Mouse (Mus musculus) midbrain, embryonic 13.5 days (tissue): Measurements from ENCODE around the gene Tiprl. TPM values are rescaled to one million over a fixed set of nuclear protein-coding genes. Genes with fewer than 3 reads are reported as not detected.
A peak's percentile ranks its signal among the peaks of the same experiment; 100 is the strongest.

ENCODE experiments used
- ATAC-seq: fragments of 200-750 bp; cut with Nextera tagmentation; 2 replicates; pipeline ENCODE4 v1.8.0; 2017; ENCODE audit warnings: mild to moderate bottlenecking, moderate TSS enrichment, moderate library complexity
- H3K27ac ChIP-seq: fragments of 300-500 bp; sonication (generic); 2 replicates; pipeline ENCODE4 v1.5.1; 2015; ENCODE audit warnings: inconsistent platforms, mild to moderate bottlenecking, moderate library complexity
- H3K27me3 ChIP-seq: fragments of 300-500 bp; sonication (generic); 2 replicates; pipeline ENCODE4 v1.6.1; 2015; ENCODE audit warnings: mild to moderate bottlenecking, inconsistent platforms
- H3K36me3 ChIP-seq: fragments of 300-500 bp; sonication (generic); 2 replicates; pipeline ENCODE4 v1.6.1; 2015; ENCODE audit warnings: mild to moderate bottlenecking, inconsistent platforms
- H3K4me1 ChIP-seq: fragments of 300-500 bp; sonication (generic); replicated peaks from 2 replicates; pipeline ENCODE4 v1.6.1; 2015; ENCODE audit warnings: inconsistent platforms
- H3K4me2 ChIP-seq: fragments of 300-500 bp; sonication (generic); replicated peaks from 2 replicates; pipeline ENCODE4 v1.6.1; 2015; ENCODE audit warnings: moderate library complexity, mild to moderate bottlenecking, inconsistent platforms
- H3K4me3 ChIP-seq: fragments of 300-500 bp; sonication (generic); replicated peaks from 2 replicates; pipeline ENCODE4 v1.5.1; 2015; ENCODE audit warnings: mild to moderate bottlenecking, inconsistent platforms
- H3K9ac ChIP-seq: fragments of 300-500 bp; sonication (generic); replicated peaks from 2 replicates; pipeline ENCODE4 v1.6.1; 2015; ENCODE audit warnings: mild to moderate bottlenecking, inconsistent platforms
- H3K9me3 ChIP-seq: fragments of 300-500 bp; sonication (generic); 2 replicates; pipeline ENCODE4 v1.6.1; 2016; ENCODE audit warnings: mild to moderate bottlenecking, inconsistent platforms
- WGBS: fragments of 180-500 bp; shearing (Covaris S2); methylation state at CpG from one replicate; pipeline ENCODE4 v1.1.7; 2015; 5-methylcytosine and 5-hydroxymethylcytosine counted together
- polyA plus RNA-seq: library from polyadenylated mRNA; unstranded; fragments of >200 nt; fragmentation: Nextera tagmentation; extraction: Ambion mirVana; gene quantifications from 2 replicates; pipeline ENCODE4 v1.2.1, GENCODE M21; 2015

Tiprl gene
- polyA plus RNA-seq, 1 experiment from 2014 or later, result 135 TPM

- Histone ChIP-seq H3K27me3 (no peaks in the 10 kb centered on the region), H3K4me1 (no peaks in the 10 kb centered on the region), H3K9me3 (no peaks in the 10 kb centered on the region), H3K4me2 (no peak overlapping the region), H3K36me3 (no peaks in the 10 kb centered on the region), H3K9ac (no peak overlapping the region), H3K27ac (no peak overlapping the region), H3K4me3 (no peak overlapping the region)
- WGBS, result 88% methylated on average over 5 of the region's 5 CpGs
- no peak for ATAC-seq
These were observed 10.3 kb upstream of the Tiprl start for GRCm38 (mm10) chr1:165247085-165247484.

DNA sequence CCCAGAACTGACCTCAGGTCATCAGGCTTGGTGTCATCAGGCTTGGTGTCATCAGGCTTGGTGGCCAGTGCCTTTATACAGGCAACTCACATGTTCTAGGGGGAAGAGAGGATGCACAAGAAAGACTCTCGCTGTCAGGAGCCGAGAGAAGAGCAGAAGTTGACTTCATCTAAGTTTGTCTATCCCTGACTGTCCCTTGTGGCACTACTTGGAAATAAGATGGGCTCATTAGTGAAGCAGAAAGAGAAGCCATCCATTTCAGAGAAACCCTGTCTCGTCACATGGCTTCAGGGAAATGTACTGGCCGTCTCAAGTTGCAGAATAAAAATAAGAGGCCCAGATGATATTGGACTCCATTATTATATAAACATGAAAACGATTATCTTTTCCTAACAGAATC is 9.8 kb upstream of the Tiprl start:
- Histone ChIP-seq H3K4me1 (no peaks in the 10 kb centered on the region), H3K36me3 (no peaks in the 10 kb centered on the region), H3K27me3 (no peaks in the 10 kb centered on the region), H3K9me3 (no peaks in the 10 kb centered on the region), H3K27ac (no peak overlapping the region), H3K9ac (no peak overlapping the region), H3K4me3 (no peak overlapping the region), H3K4me2 (no peak overlapping the region)
- no peak for ATAC-seq
- WGBS, result 88% methylated on average over 5 of the region's 5 CpGs

DNA sequence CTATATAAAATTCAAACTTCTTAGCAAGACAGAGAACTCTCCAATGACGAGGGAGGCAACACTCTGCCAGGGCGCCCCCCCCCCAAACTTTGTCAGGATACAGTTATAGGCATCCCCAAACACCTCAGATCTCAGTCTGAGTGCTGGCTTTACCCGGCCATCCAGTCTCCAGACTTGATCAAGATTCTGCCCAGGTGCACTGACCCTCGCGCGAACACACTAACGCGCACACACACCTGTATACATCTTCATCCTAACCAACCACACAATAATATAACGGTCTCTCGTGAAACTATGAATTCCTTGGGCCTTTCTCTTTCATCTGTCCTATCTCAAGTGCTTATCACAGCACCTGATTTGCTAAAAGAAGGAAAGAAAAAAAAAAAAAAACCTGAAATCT is 950 bp downstream of the Tiprl start:
- Histone ChIP-seq H3K4me3 (peak overlapping the region; percentile 89), H3K4me2 (peak overlapping the region; percentile 86), H3K36me3 (no peaks in the 10 kb centered on the region), H3K9ac (peak overlapping the region; percentile 88), H3K4me1 (peaks cover 25% of the 10 kb centered on the region), H3K27ac (peak overlapping the region; percentile 93), H3K27me3 (no peaks in the 10 kb centered on the region), H3K9me3 (no peaks in the 10 kb centered on the region)
- 17% methylated on average over 10 of the region's 10 CpGs for WGBS
- ATAC-seq, result no peak

- H3K9ac ChIP-seq, result no peak overlapping the region
- H3K4me3 ChIP-seq, result no peak overlapping the region
- no peaks in the 10 kb centered on the region for H3K36me3 ChIP-seq
- peaks cover 25% of the 10 kb centered on the region for H3K4me1 ChIP-seq
- H3K9me3 ChIP-seq, result no peaks in the 10 kb centered on the region
- 81% methylated on average over 2 of the region's 2 CpGs for WGBS
- no peak for ATAC-seq
- no peak overlapping the region for H3K27ac ChIP-seq
- no peaks in the 10 kb centered on the region for H3K27me3 ChIP-seq
- H3K4me2 ChIP-seq, result no peak overlapping the region
These were observed 3.0 kb downstream of the Tiprl start for GRCm38 (mm10) chr1:165233806-165234205.

GRCm38 (mm10) chr1:165230691-165231090 is 6.1 kb downstream of the Tiprl start:
- H3K9me3 ChIP-seq, result no peaks in the 10 kb centered on the region
- peaks cover 8% of the 10 kb centered on the region for H3K36me3 ChIP-seq
- H3K9ac ChIP-seq, result no peak overlapping the region
- H3K4me3 ChIP-seq, result no peak overlapping the region
- peaks cover 14% of the 10 kb centered on the region for H3K4me1 ChIP-seq
- ATAC-seq, result no peak
- no peak overlapping the region for H3K4me2 ChIP-seq
- 99% methylated on average over 4 of the region's 4 CpGs for WGBS
- H3K27ac ChIP-seq, result no peak overlapping the region
- H3K27me3 ChIP-seq, result no peaks in the 10 kb centered on the region

DNA sequence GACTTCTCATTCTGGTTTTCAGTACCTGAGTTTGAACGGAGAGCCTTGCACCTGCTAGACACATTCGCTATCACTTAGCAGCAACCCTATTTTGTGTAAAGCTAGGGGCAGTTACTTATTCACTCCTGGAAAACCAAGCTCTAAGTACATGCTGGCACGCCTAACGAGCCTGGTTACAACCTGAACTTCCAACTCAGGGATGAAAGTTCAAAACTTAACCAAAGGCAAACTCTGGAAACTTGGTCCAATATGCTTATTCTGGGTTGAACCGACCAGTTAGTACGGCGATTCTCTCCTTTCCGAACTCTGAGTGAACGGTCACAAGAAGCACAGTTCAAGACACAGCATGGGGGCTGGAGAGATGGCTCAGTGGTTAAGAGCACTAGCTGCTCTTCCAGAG is 7.2 kb downstream of the Tiprl start:
- H3K9me3 ChIP-seq, result no peaks in the 10 kb centered on the region
- whole genome bisulfite sequencing, result 94% methylated on average over 9 of the region's 9 CpGs
- no peak overlapping the region for H3K4me2 ChIP-seq
- H3K4me1 ChIP-seq, result 0 out of 2 replicates have a peak, but pooled peaks cover 7% of the 10 kb centered on the region
- no peak overlapping the region for H3K27ac ChIP-seq
- H3K27me3 ChIP-seq, result no peaks in the 10 kb centered on the region
- H3K36me3 ChIP-seq, result peaks cover 20% of the 10 kb centered on the region
- H3K9ac ChIP-seq, result no peak overlapping the region
- H3K4me3 ChIP-seq, result no peak overlapping the region
- no peak for ATAC-seq

DNA sequence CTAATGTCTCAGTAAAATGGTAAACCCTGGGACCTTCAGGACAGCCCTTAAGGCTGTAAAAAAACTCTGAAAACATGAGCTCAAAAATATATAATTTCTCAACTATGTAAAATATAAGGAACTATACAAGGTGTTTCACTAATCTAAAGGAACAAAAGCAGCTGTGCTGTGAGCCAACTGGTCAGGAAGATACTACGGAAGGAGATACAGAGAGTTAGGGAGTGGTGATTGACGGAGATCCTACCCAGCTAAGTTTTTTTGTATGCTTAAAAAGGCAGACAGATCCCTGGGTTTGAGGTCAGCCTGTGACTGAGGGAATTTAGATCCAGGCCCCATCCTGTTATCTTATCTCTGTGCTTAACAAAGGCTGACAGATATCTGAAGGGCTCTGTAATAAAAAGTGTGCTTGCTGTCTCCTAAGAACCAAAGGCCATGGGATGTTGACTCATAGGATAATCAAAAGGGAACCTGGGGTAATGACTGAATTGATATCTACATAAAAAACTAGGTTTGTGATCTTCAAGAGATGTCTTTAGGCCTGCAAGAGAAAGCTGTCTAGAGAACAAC is 19.7 kb downstream of the Tiprl start:
- 98% methylated on average over 2 of the region's 2 CpGs for WGBS
- Histone ChIP-seq H3K9me3 (no peaks in the 10 kb centered on the region), H3K4me1 (no peaks in the 10 kb centered on the region), H3K9ac (no peak overlapping the region), H3K36me3 (peaks cover 73% of the 10 kb centered on the region), H3K27ac (no peak overlapping the region), H3K4me3 (no peak overlapping the region), H3K27me3 (no peaks in the 10 kb centered on the region), H3K4me2 (no peak overlapping the region)
- ATAC-seq, result no peak

- no peak overlapping the region for H3K9ac ChIP-seq
- no peaks in the 10 kb centered on the region for H3K4me1 ChIP-seq
- peaks cover 62% of the 10 kb centered on the region for H3K36me3 ChIP-seq
- 95% methylated on average over 7 of the region's 7 CpGs for WGBS
- ATAC-seq, result no peak
- no peak overlapping the region for H3K4me2 ChIP-seq
- no peaks in the 10 kb centered on the region for H3K9me3 ChIP-seq
- H3K27ac ChIP-seq, result no peak overlapping the region
- H3K4me3 ChIP-seq, result no peak overlapping the region
- H3K27me3 ChIP-seq, result no peaks in the 10 kb centered on the region
These were observed 21.0 kb downstream of the Tiprl start for GRCm38 (mm10) chr1:165215831-165216230.

DNA sequence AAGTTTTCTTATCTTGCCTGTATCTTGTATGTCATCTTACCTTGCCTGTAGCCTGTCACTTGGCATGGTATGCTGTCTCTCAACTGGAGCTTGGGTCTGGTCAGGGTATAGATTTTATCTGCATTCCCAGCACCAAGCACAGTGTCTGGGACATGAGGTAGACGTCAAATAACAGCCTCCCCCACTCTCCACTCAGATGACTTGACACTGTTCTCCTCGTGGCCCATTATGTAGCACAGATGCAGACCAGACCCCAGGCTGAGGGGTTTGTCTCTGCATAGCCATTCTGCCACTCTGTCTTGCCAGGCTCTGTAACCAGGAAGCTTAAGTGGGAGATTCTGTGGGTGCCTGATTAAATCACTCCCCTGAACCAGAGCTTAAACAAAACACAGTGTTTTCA is 31.2 kb downstream of the Tiprl start:
- Histone ChIP-seq H3K27ac (no peak overlapping the region), H3K27me3 (no peaks in the 10 kb centered on the region), H3K36me3 (no peaks in the 10 kb centered on the region), H3K4me3 (no peak overlapping the region), H3K9ac (no peak overlapping the region), H3K9me3 (no peaks in the 10 kb centered on the region), H3K4me2 (no peak overlapping the region), H3K4me1 (no peaks in the 10 kb centered on the region)
- ATAC-seq, result no peak
- 64% methylated on average over 2 of the region's 2 CpGs for WGBS

GRCm38 (mm10) chr1:165203488-165204035 is 33.2 kb downstream of the Tiprl start:
- Histone ChIP-seq H3K27me3 (no peaks in the 10 kb centered on the region), H3K4me3 (no peak overlapping the region), H3K9me3 (no peaks in the 10 kb centered on the region), H3K4me1 (no peaks in the 10 kb centered on the region), H3K36me3 (no peaks in the 10 kb centered on the region), H3K4me2 (no peak overlapping the region), H3K9ac (no peak overlapping the region), H3K27ac (no peak overlapping the region)
- ATAC-seq, result no peak
- WGBS, result 65% methylated on average over 2 of the region's 2 CpGs

- no peaks in the 10 kb centered on the region for H3K9me3 ChIP-seq
- H3K4me1 ChIP-seq, result no peaks in the 10 kb centered on the region
- H3K4me2 ChIP-seq, result no peak overlapping the region
- 87% methylated on average over 4 of the region's 4 CpGs for WGBS
- H3K9ac ChIP-seq, result no peak overlapping the region
- no peaks in the 10 kb centered on the region for H3K36me3 ChIP-seq
- H3K27me3 ChIP-seq, result no peaks in the 10 kb centered on the region
- no peak for ATAC-seq
- H3K4me3 ChIP-seq, result no peak overlapping the region
- no peak overlapping the region for H3K27ac ChIP-seq
These were observed 35.3 kb downstream of the Tiprl start for GRCm38 (mm10) chr1:165201445-165202012.

DNA sequence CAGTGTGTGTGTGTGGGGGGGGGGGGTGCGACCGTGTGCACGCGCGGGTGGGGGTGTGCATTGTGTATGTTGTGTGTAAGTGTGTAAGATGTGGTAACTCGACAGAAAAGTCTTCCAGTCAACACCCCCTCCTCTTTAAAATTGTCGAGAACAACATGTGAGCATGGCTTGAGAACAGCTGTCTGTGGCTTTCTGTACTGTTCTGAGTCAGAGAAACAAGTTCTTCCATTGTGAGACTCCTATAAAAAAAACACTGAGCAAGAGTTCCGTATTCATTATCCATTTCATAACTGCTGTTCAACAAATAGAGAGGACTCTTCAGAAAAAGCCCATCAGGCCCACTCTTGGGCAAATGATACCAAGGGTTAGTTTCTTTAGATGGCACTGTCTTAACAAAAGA is 36.0 kb downstream of the Tiprl start:
- H3K36me3 ChIP-seq, result no peaks in the 10 kb centered on the region
- no peak overlapping the region for H3K9ac ChIP-seq
- H3K4me3 ChIP-seq, result no peak overlapping the region
- H3K27ac ChIP-seq, result no peak overlapping the region
- WGBS, result 87% methylated on average over 8 of the region's 8 CpGs
- ATAC-seq, result no peak
- no peaks in the 10 kb centered on the region for H3K27me3 ChIP-seq
- H3K4me1 ChIP-seq, result no peaks in the 10 kb centered on the region
- H3K9me3 ChIP-seq, result no peaks in the 10 kb centered on the region
- no peak overlapping the region for H3K4me2 ChIP-seq

DNA sequence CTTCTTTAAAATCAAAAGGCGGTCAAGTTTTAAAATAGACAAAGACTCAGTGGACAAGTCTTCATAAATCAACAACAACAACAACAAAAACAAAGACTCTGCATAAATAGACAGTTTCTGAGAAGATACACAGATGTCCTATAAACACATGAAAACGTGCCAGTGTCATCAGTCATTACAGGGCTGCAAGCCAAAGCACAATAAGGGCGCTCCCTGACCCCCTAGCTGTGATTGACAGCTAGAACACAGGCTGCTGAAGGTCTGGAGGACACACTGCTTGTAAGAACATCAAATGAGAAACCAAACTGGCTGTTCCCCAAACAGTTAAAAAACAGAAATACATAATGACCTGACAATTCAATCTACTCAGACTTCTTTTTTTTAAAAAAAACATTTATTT is 37.2 kb downstream of the Tiprl start:
- Histone ChIP-seq H3K27me3 (peaks cover 10% of the 10 kb centered on the region), H3K36me3 (no peaks in the 10 kb centered on the region), H3K4me2 (no peak overlapping the region), H3K27ac (no peak overlapping the region), H3K9me3 (no peaks in the 10 kb centered on the region), H3K4me1 (peaks cover 5% of the 10 kb centered on the region), H3K9ac (no peak overlapping the region), H3K4me3 (no peak overlapping the region)
- no peak for ATAC-seq
- 78% methylated on average over 3 of the region's 3 CpGs for WGBS
